Mouse (Mus musculus): Measurements from ENCODE around the gene Pef1.

GRCm38 (mm10) chr4:130133399-130133798 lies 31.0 kb downstream of the Pef1 start:
- TF ChIP-seq CTCF (IDR thresholded peaks at IDR 0.05; ENCODE audit: low read depth, low read length), result no peak
- no peak for TF ChIP-seq POLR2A (IDR thresholded peaks at IDR 0.05; ENCODE audit: extremely low read depth, insufficient read depth, low read length)

All from liver, adult 2 months (tissue).